Mouse (Mus musculus) hindbrain, postnatal 0 days (tissue): Measurements from ENCODE around the gene Wdr81. TPM values are rescaled to one million over a fixed set of nuclear protein-coding genes. Genes with fewer than 3 reads are reported as not detected.

Experiments
- ATAC-seq: fragments of 200-750 bp; cut with Nextera tagmentation; 2 replicates; pipeline ENCODE4 v1.8.0; 2017; ENCODE audit warnings: mild to moderate bottlenecking, moderate TSS enrichment, moderate library complexity
- DNase-seq: peaks from one replicate; pipeline ENCODE4 v3.0.0-alpha.2; 2015; ENCODE audit warnings: low spot score
- H3K27ac ChIP-seq: fragments of 300-500 bp; sonication (generic); 2 replicates; pipeline ENCODE4 v1.5.1; 2014; ENCODE audit warnings: mild to moderate bottlenecking
- H3K27me3 ChIP-seq: fragments of 300-500 bp; sonication (generic); 2 replicates; pipeline ENCODE4 v1.6.1; 2014; ENCODE audit warnings: low read length, mixed read lengths; ENCODE audit not compliant: insufficient read depth
- H3K36me3 ChIP-seq: fragments of 300-500 bp; sonication (generic); 2 replicates; pipeline ENCODE4 v1.6.1; 2014; ENCODE audit warnings: low read length, mixed read lengths; ENCODE audit not compliant: insufficient read depth
- H3K4me1 ChIP-seq: fragments of 300-500 bp; sonication (generic); 2 replicates; pipeline ENCODE4 v1.6.1; 2014; ENCODE audit warnings: antibody characterized with exemption, low read length, mixed read lengths; ENCODE audit not compliant: insufficient read depth
- H3K4me2 ChIP-seq: fragments of 300-500 bp; sonication (generic); 2 replicates; pipeline ENCODE4 v1.6.1; 2014; ENCODE audit warnings: low read depth, mild to moderate bottlenecking, low read length, moderate library complexity, mixed read lengths
- H3K4me3 ChIP-seq: fragments of 300-500 bp; sonication (generic); 2 replicates; pipeline ENCODE4 v1.5.1; 2014; ENCODE audit warnings: low read length
- H3K9ac ChIP-seq: fragments of 300-500 bp; sonication (generic); replicated peaks from 2 replicates; pipeline ENCODE4 v1.6.1; 2014; ENCODE audit warnings: mild to moderate bottlenecking, low read length, moderate library complexity, mixed read lengths
- H3K9me3 ChIP-seq: fragments of 300-500 bp; sonication (generic); 2 replicates; pipeline ENCODE4 v1.6.1; 2016; ENCODE audit warnings: low read length, mixed read lengths
- CTCF ChIP-seq: IDR thresholded peaks from 2 replicates; pipeline ENCODE4 v1.5.1; 2016; ENCODE audit warnings: antibody characterized with exemption, control low read depth, low read depth
- WGBS: fragments of 180-500 bp; shearing (Covaris S2); extraction: QIAGEN DNeasy Blood & Tissue Kit; methylation state at CpG from one replicate; pipeline ENCODE4 v1.1.7; 2014; 5-methylcytosine and 5-hydroxymethylcytosine counted together
- polyA plus RNA-seq: library from polyadenylated mRNA; unstranded; fragments of >200 nt; fragmentation: Nextera tagmentation; extraction: Ambion mirVana; gene quantifications from 2 replicates; pipeline ENCODE4 v1.2.1, GENCODE M21; 2015
- total RNA-seq: library from RNA; depleted of rRNA; stranded (reverse); fragments of >200 nt; gene quantifications from 2 replicates; pipeline ENCODE4 v1.2.3, GENCODE M21; 2014

The Wdr81 gene
- total and polyA plus RNA-seq, 2 experiments from 2014 or later = 4.1 to 20.4 TPM

DNA sequence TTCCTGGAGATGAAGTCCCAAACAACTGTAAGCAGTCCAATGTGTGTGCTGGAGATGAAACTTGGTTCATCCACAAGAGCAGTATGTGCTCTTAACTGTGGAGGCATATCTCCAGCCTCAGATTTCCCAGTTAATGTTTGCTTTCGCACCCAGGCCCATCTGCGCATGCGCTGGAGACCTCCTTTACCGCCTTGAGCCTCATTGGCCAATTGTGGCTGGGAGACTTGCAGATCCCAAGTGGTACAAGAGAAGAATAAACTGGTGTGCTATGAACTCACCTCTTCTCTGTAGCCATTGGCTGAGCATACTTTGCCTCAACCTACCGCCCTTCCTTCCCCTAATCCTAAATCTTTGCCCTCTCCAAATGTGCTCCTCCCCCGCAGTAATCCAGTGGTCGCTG, 18.9 kb upstream of the Wdr81 start:
- Histone ChIP-seq H3K4me3 (no peak overlapping the region), H3K4me2 (no peak overlapping the region), H3K9me3 (no peaks in the 10 kb centered on the region), H3K27me3 (no peaks in the 10 kb centered on the region), H3K36me3 (no peaks in the 10 kb centered on the region), H3K27ac (no peak overlapping the region), H3K9ac (no peak overlapping the region), H3K4me1 (no peaks in the 10 kb centered on the region)
- ATAC-seq (no peak), DNase-seq (no peak)
- 67% methylated on average over 7 of the region's 7 CpGs for WGBS
- TF ChIP-seq CTCF = no peak

DNA sequence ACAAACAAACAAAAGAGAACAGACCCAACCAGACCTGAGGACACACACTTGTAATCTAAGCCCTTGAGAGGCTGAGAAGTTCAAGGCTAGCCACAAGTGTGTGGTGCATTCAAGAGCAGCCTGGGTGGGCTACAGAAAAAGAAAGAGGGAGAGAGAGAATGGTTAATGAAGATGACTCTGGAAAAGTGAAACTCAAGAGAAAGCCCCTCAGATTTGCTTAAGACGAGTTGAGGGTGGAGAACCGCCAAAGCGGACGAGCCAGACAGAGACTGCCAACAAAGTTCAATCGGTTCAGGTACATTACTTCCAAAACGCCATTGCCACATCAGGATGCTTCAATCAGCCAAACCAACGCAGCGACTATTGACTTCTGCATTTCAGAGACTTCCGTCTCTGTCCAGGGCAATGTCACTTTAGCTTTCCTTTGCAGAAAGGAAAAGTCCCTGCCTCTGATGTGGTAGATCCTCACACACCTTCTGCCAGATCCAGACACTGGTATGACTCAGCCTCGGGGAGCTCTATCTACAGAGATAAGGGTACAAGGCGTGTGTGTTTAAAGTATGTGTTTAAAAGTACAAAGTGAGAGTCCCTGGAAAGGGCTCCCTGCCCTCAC, 18.1 kb upstream of the Wdr81 start:
- Histone ChIP-seq H3K4me2 (no peak overlapping the region), H3K9me3 (no peaks in the 10 kb centered on the region), H3K4me1 (0 out of 2 replicates have a peak, but pooled peaks cover 3% of the 10 kb centered on the region), H3K4me3 (no peak overlapping the region), H3K36me3 (no peaks in the 10 kb centered on the region), H3K9ac (no peak overlapping the region), H3K27ac (no peak overlapping the region), H3K27me3 (no peaks in the 10 kb centered on the region)
- no peak for TF ChIP-seq CTCF
- no peak for ATAC-seq
- DNase-seq = no peak
- 83% methylated on average over 11 of the region's 11 CpGs for WGBS

DNA sequence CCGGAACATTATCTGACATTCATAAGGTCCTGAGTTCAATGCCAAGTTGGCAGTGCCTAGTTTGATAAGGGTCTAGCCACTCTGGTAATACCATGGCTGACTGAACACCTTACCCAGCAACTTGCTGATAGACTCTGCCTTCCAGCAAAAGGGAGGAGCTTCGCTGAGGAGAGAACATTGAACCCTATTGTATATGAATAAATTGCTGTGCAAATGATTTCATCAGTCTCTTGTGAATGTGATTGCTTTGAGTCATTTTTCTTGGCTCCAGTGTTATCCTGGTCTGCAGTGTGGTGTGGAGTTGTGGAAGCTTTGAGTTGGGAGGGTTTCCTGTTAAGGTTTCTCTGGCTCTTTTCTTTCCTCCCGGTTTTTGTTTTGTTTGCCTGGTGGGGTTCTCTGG, 16.2 kb upstream of the Wdr81 start:
- ATAC-seq = no peak
- Histone ChIP-seq H3K4me1 (0 out of 2 replicates have a peak, but pooled peaks cover 5% of the 10 kb centered on the region), H3K4me2 (no peak overlapping the region), H3K9ac (no peak overlapping the region), H3K9me3 (no peaks in the 10 kb centered on the region), H3K36me3 (peaks cover 4% of the 10 kb centered on the region; the same call in 1 of the 2 replicates), H3K27me3 (no peaks in the 10 kb centered on the region), H3K27ac (no peak overlapping the region), H3K4me3 (no peak overlapping the region)
- TF ChIP-seq CTCF = no peak
- DNase-seq = no peak
- WGBS = 91% methylated on average over 3 of the region's 3 CpGs

DNA sequence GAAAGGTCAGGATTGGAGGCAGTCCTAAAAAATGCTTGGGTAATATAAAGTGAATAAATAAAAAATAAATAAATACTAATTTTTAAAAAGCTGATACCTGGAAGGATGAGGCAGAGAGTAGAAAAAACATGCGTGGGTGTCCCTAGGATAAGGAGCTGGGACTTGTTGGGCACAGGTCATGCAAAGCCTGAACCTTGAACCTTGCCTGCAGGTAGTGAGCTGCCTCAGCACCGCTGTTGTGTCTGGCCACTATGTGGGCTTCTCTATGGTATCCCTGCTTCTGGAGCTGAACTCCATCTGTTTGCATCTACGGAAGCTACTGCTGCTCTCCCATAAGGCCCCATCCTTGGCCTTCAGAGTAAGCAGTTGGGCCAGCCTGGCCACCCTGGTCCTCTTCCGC, 14.7 kb upstream of the Wdr81 start:
- Histone ChIP-seq H3K36me3 (peaks cover 11% of the 10 kb centered on the region), H3K4me3 (no peak overlapping the region), H3K4me1 (0 out of 2 replicates have a peak, but pooled peaks cover 5% of the 10 kb centered on the region), H3K4me2 (no peak overlapping the region), H3K9me3 (no peaks in the 10 kb centered on the region), H3K27me3 (no peaks in the 10 kb centered on the region), H3K9ac (no peak overlapping the region), H3K27ac (no peak overlapping the region)
- no peak for TF ChIP-seq CTCF
- 83% methylated on average over 4 of the region's 4 CpGs for WGBS
- DNase-seq (no peak), ATAC-seq (no peak)

DNA sequence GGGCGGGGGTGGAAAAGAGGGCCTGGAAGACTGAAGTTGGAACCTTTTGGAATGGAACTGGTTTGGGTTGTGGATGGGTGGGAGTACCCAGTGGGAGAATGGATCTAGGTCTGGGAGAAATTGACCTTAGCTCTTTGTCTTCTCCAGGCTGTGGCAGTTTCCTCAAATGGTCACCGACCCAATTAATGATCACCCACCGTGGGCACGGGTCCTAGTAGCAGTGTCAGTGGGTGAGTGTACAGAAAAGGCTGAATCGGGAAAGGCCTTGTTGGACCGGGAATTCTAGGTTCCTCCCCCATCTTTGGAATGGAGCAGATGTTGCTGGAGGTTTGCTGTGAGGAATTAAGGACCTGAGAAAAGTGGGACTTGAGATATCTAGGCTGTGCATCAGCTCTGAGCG, 13.9 kb upstream of the Wdr81 start:
- H3K36me3 ChIP-seq = peaks cover 11% of the 10 kb centered on the region
- H3K27me3 ChIP-seq = no peaks in the 10 kb centered on the region
- TF ChIP-seq CTCF = no peak
- H3K27ac ChIP-seq = no peak overlapping the region
- 69% methylated on average over 7 of the region's 7 CpGs for WGBS
- H3K4me3 ChIP-seq = peak overlapping the region; percentile 25; the same call in 1 of the 2 replicates
- ATAC-seq = no peak
- 0 out of 2 replicates have a peak, but pooled peaks cover 5% of the 10 kb centered on the region for H3K4me1 ChIP-seq
- H3K4me2 ChIP-seq = peak overlapping the region; percentile 60
- no peaks in the 10 kb centered on the region for H3K9me3 ChIP-seq
- peak overlapping the region; percentile 38; the same call in 1 of the 2 replicates for H3K9ac ChIP-seq
- DNase-seq = no peak

DNA sequence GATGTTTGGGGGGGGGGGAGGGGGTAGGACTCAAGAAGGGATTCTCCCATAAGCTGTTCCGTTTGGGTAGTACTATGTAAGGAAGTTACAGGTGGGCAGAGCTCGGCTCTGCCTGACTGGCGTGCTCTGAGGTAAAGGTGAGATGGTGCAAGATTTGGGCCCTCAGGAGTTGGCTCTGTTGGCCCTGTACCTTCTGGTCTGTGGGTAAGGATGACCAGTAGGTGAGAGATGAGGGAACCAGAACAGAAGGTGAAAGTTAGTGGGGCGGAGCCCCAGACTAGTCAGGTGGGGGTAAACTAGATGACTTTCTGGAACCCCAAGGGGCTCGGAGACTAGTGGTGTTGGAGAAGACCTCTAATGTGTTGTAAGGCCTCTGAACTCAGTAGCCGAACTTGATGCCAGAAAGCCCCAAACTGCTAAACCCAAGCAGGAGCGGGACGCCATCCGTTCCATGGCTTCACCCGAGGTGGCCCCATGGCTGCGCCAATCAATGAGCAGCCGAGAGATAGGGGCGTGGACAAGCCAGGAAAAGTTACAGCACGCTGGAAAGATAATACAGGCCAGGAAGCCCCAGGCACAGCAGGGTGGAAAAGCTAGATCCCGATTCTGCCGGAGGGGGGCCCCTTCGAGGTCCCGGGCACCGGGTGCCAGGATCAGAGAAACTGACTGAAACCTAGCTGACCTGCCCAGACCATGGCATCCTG, 13.1 kb upstream of the Wdr81 start:
- 20% methylated on average over 19 of the region's 19 CpGs for WGBS
- peak; percentile 54; the same call in 1 of the 2 replicates for ATAC-seq
- no peak for TF ChIP-seq CTCF

More for the DNA sequence above, 13.1 kb upstream of the Wdr81 start:
- H3K27me3 ChIP-seq = no peaks in the 10 kb centered on the region
- peak overlapping the region; percentile 25 for H3K4me3 ChIP-seq
- peaks cover 11% of the 10 kb centered on the region for H3K36me3 ChIP-seq
- peak overlapping the region; percentile 38 for H3K9ac ChIP-seq
- no peaks in the 10 kb centered on the region for H3K9me3 ChIP-seq
- H3K4me1 ChIP-seq = peaks cover 11% of the 10 kb centered on the region
- no peak for DNase-seq
- peak overlapping the region; percentile 60 for H3K4me2 ChIP-seq
- no peak overlapping the region for H3K27ac ChIP-seq
